Mouse (Mus musculus) brain, adult 2 months (tissue): Measurements from ENCODE around the gene Slc25a17.

Experiments
- DNase-seq: peaks from one replicate; pipeline ENCODE4 v3.0.0; 2011; ENCODE audit warnings: low read depth, low spot score

The Slc25a17 gene

DNA sequence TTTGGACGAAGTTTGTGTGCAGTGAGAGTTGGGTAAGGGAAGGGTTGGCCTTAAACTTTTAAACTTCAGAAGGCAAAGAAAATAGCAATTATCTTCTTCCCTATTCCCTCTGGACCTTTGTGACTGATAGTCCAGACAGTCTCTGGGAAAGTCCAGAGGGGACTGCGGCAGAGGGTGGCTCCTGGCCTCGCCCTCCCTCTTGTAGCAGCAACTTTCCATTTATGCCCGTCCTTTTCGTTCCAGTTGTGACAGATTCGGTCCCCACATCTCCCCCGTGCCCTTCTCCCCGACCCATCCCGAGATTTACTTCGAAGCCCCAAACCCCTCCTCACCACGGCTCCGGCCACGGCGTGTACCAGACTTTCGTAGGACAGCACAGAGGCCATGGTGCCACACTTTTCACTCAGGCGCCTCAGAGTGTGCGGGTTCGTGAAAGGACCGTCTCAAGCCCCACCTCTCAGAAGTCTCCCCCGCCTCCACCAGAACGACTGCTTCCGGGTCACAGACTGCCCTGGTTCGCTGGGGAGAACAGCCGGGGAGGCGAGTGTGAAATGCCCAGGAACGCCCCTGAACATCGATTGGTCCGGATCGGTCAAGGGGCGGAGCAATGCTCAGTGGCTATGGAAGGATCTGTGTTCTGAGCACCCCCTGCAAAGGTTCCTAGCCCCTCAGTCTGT is at the start of gene Slc25a17:
Gene Slc25a17, minus strand, starts transcription at position 468 of the 677 bp plus-strand sequence.
- DNase-seq: peak; percentile 98

GRCm38 (mm10) chr15:81408199-81408598 is 47.6 kb upstream of the Slc25a17 start, which contains the start of gene Dnajb7:
TSS of gene Dnajb7 (minus strand) at chr15:81408299.
- DNase-seq: no peak

DNA sequence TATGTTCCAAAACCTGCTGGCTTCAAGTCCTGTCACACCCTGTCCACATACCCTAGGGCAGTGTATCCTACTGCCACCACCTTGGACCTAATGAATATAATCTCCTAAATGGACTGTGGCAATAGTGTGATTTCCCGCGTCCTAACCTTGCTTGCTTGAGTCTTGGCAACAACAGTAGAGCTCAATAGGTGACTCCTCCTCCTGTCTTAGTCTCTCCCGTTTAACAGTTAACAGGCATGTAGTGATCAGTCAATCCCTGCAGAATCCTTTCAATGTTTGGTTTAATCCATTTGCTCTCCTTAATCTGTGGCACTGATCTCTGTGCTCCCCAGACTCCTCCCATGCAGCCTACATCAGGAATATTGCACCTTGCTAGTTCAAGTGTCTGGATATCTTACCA is 44.4 kb upstream of the Slc25a17 start:
- DNase-seq: no peak

DNA sequence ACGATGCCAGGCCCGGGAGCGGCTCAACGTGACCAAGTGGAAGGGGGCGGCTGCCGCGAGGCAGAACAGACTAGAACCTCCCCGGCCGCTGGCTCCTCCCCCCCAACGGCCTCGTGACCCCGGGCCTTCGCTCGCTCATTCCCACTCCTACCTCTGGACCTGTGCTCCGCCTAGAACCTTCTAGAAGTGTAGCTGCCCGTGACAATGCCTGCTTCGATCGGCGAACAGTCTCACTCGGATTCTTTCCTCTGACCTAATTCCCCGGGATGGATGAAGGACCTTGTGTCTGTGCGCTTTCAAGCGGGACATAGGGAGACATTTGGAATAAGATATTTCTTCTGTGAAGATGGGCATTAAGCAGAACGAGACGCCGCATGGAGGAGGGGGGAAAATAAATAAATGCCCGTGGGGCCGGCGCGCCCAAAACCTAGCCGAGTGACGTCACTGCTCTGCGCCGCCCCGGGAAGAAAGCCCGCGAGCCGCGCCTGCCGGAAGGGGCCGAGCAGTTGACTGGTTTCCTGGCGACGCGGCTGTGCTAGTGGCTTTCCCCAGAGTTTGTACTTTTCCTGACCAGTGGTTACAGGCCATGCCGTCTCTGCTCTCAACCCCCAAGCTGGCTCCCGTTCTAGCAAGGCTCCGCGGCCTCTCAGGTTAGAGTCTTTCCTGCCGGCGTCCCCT is 39.2 kb upstream of the Slc25a17 start, which contains the start of the genes St13 and Xpnpep3:
Gene St13, minus strand, starts transcription at position 440 of the 678 bp plus-strand sequence.
Gene Xpnpep3, plus strand, starts transcription at position 501 of the 678 bp plus-strand sequence.
- peak; percentile 97 for DNase-seq

- no peak for DNase-seq
These were observed 38.7 kb upstream of the Slc25a17 start for GRCm38 (mm10) chr15:81399297-81399637.

DNA sequence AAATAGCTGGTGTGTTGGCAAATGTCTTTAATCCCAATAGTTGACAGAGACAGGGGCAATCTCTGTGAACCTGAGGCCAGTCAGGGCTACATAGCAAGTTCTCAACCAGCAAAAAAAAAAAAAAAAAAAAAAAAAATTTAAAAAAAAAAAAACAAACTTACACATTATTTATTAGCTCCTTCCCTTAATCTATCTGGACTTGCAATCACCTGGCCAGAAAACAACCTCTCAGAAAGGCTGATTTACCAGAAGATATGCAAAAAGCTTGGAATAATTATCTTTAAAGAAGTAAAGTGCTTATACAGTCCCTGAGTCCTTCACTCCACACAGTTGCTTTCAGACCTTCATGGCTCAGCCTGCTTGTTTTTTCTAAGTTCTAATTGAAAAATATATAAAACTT is 37.6 kb upstream of the Slc25a17 start:
- no peak for DNase-seq

DNA sequence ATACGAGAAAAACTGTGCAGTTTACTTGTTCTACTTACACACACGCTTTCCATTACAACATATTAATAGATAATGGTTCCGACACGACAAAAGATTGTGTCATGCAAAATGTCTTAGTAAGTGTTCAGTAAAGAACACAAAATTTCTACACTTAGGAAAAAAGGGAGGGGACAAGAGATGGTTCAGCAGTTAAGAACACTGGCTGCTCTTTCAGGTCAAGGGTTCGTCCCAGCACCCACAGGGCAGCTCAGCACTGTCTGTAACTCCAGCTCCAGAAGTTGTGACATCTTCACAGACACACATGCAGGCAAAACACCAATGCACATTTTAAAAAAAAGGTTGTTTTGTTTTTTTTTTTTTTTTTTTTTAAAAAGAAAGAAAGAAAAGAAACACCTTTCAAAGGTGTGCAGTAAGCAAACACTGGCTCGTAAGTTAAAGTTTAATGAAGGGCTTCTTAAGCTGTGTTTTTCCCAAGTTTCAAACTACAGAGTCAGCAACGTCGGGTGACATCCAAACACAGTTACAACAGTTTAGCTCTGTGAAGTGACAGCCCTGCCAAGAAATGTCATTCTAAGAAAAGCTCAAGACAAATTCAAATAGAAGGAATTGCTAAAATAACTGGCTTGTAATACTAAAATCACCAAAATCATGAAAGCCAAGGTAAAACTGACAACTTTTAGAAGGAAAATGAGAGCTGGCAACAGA is 33.8 kb upstream of the Slc25a17 start:
- peak; percentile 16 for DNase-seq

- DNase-seq: peak; percentile 51
These were observed 32.4 kb upstream of the Slc25a17 start for GRCm38 (mm10) chr15:81392997-81393396.

DNA sequence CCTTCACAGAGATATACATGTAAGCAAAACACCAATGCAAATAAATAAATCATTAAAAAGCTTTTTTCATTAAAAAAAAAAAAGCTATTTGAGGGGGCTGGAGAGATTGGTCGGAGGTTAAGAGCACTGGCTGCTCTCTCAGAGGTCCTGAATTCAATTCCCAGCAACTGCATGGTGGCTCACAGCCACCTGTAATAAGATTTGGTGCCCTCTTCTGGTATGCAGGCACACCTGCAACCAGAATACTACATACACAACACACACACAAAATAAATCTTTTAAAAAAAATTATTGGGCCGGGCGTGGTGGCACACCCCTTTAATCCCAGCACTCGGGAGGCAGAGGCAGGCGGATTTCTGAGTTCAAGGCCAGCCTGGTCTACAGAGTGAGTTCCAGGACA is 25.7 kb upstream of the Slc25a17 start:
- DNase-seq: no peak

DNA sequence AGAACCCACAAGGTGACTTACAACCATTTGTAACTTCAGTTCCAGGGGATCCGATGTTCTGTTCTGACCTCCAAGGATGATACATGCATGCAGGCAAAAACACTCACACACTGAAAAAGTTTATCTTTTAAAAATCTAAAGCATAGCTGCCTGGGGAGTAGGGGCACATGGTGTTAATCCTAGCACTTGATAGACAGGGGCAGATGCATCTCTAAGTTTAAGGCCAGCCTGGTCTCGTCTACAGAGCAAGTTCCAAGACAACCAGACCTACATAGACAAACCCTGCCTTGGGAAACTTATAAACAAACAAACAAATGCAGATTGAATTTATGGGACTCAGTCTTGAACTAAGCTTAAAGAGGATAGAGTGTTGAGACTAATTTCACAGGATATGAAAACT is 18.2 kb upstream of the Slc25a17 start:
- no peak for DNase-seq

- DNase-seq: no peak
These were observed 14.0 kb upstream of the Slc25a17 start for GRCm38 (mm10) chr15:81374621-81375020.

- DNase-seq: no peak
These were observed 9.7 kb upstream of the Slc25a17 start for GRCm38 (mm10) chr15:81370356-81370755.

DNA sequence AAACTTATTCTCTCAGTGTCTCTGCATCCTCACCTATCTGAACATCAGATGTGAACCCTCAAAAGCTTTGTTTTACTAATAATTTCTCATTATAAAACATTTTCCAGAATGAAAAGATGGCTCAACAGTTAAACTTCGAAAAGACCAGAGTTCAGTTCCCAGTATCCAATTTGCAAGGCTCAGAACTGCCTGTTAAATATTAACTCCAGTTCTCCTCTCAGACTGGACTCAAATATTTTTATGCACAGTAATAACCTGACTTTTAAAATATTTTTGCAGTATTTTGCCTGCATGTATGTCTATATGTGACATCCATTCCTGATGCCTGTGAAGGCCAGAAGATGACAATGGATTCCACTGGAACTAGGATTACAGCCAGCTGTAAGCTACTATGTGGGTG is 8.0 kb upstream of the Slc25a17 start:
- no peak for DNase-seq

DNA sequence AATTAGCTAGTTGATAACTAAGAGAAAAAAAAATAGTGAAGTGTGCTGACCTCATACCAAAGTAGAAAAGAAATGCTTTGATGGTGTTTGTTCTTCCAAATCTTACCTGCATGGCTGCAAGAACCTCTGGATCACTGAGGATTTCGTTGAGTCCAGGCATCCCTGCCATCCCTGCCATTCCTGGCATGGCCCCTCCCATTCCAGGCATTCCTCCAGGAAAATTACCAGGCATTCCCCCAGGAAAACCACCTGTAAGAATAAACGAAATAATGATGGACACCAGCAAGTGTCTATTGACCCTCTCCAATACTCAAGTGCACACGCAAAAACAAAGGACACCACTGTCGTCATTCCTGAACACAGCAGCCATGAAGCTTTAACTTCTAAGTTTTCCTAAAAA is 5.6 kb upstream of the Slc25a17 start:
- no peak for DNase-seq

DNA sequence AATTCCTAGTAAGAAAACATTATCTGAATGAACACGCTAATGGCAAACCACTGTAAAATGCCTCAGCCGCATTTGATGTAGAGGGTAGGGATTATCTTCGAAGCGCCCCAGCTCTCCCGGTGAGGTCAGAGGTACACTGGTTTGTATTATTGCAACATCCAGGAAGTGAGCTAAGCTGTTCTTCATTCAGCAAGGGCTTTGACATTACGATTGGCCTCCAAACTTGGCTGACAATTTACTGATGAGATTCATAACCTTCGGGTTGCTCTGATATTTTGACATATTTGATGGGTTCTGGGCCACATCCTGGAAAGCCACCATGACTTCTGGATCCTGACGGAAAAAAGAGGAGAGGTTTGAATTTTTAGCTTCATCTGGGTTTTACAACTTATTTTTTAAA is 4.6 kb upstream of the Slc25a17 start:
- DNase-seq: no peak

DNA sequence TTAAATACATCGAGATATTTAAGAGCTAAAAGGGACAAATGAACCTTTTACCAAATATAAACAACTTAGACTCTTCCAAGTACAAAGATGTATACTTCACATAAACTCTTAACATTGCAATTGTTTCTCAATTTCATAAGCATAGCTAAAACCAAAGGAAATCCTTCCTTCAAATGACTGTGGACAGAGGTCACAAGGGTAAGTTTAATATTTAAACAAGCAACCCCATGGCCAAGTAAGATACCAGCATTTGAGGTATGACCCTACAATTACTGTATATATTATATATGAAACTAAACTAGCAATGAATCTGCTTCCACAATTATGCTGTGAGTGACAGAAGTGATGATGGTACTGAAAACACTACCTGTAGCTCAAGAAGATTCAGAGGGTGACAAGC is 3.7 kb upstream of the Slc25a17 start:
- DNase-seq: no peak

DNA sequence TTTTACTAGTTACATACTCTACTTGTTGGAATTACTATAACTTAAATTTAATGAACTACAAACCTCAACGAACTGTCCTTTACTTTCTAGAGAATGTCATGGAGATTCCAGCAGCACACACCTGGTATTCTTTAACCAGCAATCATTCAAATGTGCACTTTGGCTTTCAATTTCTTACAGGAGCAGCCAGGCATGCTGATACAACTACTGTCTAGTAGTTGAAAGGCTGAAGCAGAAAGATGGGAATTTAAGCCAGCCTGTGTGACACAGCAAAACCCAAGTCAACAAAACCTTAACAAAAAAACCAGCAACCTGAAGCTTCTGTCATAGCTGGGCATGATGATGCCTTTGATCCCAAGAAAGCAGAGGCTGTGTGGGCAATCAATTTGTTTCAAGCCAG is 1.9 kb upstream of the Slc25a17 start:
- no peak for DNase-seq

- DNase-seq: no peak
These were observed 904 bp upstream of the Slc25a17 start for GRCm38 (mm10) chr15:81361417-81362015.

DNA sequence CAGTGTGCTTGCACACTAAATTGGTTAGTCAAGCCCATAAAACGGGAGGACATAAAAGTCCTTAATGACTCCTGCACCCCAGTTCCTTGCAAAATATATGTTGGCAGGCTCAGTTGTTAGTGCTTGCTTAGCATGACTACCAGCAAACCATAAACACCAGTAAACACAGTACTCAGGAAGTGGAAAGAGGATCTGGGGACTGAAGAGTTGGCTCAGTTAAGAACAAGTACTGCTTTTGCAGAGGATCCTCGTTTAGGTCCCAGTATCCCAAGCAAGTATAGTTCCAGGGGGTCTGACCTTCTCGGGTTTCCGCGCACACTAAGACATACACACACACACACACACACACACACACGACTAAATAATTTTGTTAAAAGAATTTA is 401 bp upstream of the Slc25a17 start:
- no peak for DNase-seq

- no peak for DNase-seq
These were observed 1.2 kb downstream of the Slc25a17 start for GRCm38 (mm10) chr15:81359421-81359820.

- DNase-seq: no peak
These were observed 1.7 kb downstream of the Slc25a17 start for GRCm38 (mm10) chr15:81358943-81359342.

GRCm38 (mm10) chr15:81356946-81357345 is 3.7 kb downstream of the Slc25a17 start:
- no peak for DNase-seq
